Mouse (Mus musculus) spleen, postnatal 14 days (tissue): Measurements from ENCODE around the gene Artn.

ENCODE experiments used
- DNase-seq, 2 experiments: peaks; one replicate each; pipeline ENCODE4 v3.0.0; 2021 to 2022; ENCODE audit warnings: low spot score in 2 of 2

Gene Artn

DNA sequence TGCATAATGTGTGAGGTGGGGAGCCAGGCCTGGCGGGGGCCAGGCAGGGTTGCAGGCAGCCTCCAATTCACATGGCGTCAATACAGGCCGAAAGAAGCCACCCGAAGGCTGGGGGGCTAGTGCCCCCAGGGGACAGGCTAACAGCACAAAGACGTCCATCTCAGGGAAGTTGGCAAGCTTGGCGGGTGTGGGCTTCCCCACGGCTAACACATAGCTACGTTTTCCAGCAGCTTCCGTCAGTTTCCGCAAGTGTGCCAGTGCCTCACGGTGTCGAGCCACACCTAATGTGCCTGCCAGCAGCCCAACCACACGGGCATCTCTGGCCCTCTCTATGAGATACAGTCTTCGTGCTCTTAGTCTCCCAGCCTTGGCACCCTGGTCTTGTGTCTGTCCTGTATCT, 39.5 kb downstream of the Artn start:
- DNase-seq: no peak

DNA sequence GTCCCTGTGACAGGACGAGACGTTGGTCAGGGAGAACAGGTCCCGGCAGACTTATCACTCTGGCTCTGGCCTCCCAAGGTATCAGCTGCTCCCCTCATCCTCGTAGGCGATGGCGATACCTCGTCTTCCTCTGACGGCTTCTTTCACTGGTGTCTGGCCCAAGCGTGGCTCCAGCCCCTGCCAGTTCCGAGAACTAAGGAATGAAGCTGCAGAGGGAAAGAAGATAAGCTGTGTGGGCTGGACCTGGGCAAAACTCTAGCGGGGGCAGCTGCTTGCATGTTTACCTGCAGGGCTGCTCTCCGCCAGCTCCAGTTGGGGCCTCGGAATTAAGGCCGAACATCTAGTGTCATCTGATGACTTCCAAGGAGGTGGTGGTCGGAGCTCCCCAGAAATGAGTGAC, 40.1 kb downstream of the Artn start:
- no peak for DNase-seq

DNA sequence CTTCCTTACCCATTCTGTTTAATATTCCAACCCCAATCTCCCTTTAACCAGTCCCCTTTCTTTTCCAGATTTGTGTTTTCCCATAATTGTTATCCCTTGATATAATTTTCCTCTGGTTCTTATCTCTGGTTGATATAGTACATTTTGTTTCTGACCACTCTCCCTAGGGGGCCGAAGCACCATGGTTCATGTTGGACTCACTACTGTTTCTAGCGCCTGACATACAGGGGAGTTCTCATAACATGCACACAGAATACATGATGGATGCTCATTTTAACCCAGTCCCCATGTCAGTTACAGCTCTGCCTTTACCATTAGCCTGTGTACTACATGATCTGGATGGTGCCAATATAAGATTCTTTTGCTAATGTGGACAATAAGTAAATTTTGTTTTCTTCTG, 41.6 kb downstream of the Artn start:
- DNase-seq: no peak

DNA sequence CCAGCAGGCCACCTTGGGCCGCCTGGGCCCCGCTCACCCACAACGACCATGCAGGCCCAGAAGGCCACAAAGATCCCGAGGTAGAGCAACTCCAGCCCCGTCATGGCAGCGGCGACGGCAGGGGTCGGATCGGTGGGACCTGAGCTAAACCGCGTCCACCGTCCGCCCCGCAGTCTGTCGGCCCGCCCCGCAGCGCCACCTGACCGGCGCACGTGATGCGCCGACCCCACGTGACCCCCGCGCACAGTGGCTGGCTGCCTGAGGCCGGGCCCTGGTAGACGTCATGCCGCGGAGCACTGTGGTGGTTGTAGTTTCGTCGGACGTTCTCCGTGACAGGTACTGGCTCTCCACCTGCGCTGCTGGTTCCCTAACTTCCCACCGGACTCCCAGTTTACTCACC, 42.4 kb downstream of the Artn start, which contains the start of gene Atp6v0b:
Gene Atp6v0b, minus strand, starts transcription at position 201 of the 400 bp plus-strand sequence.
- peak; percentile 85 to 92 for DNase-seq

DNA sequence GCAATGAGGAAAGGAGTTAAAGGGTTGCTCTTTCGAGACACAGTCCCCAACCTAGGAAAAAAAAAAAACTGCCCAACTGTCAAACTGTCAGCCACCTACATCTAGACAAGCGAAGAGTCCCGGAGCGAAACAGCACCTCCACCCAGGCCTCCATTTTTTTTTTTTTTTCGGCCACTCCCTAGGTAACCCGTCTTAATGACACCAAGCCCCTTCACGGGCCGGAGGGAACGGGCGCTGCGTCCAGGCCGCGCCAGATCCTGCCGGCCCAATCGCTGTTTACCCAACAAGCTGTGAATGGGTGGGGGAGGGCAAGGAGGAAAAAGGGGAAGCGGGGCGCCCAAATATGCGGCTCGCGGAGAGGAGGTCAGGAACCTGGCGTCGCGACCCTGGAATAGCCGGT, 42.9 kb downstream of the Artn start:
- peak in 1 of 2 experiments; percentile 21 for DNase-seq

DNA sequence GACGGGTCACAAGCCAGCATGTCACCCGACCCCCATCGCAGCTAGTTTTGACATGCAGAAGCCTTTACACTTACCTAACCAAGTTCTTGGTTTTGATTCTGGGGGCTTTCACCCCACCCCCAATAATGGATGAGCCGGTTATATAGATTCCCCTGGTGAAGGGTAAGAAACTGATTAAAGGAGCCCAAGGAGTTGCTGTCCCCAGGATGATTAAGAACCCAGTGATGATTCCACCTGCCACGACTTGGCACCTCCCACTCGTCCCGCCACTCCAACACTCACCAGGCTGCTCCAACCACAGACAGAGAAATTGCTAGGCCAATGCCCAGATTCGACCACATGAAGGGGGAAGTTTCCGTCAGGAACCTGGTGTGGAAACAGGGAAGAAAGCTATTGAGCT, 43.6 kb downstream of the Artn start:
- DNase-seq: no peak

DNA sequence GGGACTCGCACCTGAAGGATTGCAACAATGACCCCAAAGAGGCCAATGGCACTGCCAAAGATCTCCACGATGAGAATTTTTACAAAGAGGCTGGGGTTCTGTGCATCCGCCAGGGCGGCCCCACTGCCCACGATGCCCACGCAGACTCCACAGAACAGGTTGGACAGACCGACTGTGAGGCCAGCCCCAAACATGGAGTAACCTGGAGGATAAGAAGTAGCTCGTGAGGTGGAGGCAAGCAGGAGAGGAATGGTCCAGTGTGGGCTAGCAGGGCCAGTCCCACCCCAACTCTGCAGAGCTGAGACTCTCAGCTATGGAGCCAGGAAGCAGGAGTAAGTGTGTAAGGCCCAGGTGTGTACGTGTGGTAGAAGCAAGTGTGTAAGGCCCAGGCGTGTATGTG, 44.5 kb downstream of the Artn start:
- DNase-seq: no peak

DNA sequence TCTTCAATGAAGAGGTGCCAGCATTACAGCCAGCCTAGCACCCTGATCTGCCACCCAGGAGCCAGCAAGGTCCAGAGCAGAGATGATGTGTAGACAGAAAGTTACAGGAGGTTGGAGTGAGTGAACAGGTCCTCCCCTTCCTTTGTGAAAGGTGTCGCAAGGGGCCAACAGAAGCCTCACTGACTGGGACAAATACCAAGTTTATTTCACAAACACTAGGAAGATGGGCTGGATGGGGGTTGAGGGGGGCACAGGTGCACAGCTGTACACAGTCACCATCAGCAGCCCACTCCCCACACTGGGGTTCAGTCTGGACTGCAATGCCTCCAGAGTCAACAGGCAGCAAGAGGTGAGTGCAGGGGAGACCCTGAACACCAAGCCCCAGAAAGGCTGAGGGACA, 45.4 kb downstream of the Artn start:
- DNase-seq: no peak

DNA sequence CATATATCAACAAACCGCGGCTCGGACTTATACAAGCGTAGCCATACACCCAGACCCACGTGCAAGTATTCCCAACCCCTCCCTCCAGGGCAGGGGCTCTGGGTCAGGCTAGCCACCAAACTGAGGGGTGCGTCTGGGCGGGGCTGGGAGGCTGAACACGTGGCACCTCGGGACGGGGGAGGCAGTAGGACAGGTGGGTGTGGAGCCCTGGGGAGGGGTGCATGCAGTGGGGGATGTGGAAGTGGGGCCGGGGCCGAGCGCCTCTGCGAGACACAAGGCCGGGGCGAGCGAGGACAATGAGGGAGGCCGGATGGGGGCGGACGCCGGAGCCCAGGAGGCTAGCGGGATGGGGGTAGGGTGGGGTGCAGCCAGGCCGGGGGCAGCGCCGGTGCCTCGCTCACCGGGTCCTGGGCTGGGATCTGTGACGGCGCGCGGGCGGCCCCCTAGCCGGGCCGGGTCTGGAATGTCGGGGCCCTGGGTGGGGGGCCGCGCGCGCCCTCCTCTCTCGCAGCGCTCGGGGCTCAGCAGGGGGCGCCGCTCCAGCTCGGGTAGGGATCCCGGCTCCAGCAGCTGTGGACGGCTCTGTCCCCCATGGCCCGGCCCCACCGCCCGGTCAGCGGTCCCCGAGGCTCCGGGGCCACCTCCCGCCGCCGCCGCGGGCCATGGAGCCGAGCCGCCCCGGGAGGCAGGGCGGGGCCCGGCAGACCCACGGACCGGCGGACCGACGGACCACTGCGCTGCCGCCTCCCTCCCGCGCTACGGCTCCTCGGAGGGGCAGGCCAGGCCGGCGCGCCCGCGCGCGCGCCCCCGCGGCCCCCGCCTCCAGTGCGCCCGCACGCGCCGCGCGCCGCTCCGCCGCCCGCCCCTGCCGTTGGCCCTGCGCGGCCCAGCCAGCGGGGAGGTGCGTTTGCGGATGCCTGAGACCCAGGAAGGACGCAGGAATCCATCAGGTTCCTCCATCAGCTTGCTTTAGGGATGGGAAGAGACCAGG, 46.6 kb downstream of the Artn start, which contains the start of gene B4galt2:
Gene B4galt2, minus strand, starts transcription at position 787 of the 991 bp plus-strand sequence.
- DNase-seq: no peak

DNA sequence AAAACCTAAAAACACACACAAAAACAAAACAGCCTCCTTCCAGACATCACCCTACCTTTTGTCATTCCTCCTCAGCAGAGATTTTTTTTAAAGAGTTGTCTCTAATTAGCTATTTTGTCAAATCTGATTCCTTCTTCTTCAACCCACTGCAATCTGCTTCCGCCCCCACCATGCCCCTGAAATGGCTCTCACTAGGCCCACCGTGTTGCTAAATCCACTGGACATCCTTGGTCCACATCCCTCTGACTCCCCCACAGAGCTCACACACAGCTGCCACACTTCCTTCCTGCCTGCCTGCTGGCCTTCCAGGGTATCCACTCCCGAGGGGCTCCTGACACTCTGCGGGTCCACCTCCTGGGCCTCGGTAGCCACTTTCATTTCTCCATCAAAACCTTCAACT, 50.9 kb downstream of the Artn start:
- no peak for DNase-seq

DNA sequence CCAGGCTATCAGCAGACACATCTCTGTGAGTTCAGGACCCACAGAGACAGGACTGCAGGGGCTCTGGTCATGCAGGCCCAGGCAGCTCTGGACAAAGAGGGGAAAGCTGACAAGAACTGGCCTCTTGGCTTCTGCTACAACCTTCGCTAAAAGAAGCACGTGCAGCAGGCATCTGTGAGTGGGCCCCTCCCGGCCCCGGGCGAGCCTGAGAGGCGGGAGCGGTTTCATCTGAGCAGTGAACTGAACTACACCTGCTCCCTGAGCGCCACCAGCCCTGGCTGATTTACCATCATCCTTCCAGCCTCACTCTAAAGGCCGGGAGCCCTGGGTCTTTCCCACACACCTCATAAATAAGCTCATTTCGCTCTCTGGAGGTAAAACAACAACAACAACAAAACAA, 51.3 kb downstream of the Artn start:
- DNase-seq: no peak
